Mouse (Mus musculus) urinary bladder, postnatal 4 days (tissue): ENCODE measurements at regions not wholly inside any gene's neighbourhood (a gene's known extent, or its start where the extent isn't known, plus 50 kb on each side); places are given as distances from the start of the nearest gene placed in this dataset.

Experiments used
- DNase-seq, 2 experiments: peaks; one replicate each; pipeline ENCODE4 v3.0.0; 2021 to 2022; ENCODE audit warnings: low spot score in 2 of 2

DNA sequence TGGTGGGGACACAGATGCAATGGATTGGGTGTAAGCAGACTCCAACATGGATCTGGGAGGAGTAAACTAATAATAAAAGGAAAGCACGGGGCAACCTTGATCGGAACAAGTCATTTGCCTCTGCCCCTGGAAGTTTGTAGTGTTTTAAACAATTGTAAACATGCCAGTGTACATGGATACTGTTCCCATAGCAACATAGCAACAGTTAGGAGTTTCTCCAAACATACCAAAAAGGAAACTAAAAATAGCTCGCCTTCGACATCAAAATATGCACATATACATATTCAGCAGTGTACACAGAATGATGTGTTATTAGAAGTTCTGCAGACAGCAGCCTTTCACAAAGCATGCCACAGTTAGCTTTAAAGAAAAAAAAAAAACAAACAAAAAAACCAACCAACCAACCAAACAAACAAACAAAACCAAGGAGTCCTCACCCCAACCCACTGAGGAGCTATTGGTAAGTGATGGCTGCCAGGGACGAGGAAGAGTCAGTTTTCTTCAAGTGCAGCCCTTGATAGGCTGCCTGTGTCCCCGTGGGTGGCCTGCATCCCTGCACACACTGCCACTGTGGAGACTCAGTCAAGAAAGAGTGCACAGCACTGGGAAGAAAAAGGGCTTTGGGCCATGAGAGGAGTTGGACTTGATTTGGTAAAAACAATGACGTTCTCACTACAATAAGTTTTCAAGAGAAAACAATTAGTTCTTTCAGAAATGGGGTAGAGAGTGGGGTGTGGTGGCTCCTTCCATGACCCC is 54.8 kb upstream of the Peli1 start:
- no peak for DNase-seq

DNA sequence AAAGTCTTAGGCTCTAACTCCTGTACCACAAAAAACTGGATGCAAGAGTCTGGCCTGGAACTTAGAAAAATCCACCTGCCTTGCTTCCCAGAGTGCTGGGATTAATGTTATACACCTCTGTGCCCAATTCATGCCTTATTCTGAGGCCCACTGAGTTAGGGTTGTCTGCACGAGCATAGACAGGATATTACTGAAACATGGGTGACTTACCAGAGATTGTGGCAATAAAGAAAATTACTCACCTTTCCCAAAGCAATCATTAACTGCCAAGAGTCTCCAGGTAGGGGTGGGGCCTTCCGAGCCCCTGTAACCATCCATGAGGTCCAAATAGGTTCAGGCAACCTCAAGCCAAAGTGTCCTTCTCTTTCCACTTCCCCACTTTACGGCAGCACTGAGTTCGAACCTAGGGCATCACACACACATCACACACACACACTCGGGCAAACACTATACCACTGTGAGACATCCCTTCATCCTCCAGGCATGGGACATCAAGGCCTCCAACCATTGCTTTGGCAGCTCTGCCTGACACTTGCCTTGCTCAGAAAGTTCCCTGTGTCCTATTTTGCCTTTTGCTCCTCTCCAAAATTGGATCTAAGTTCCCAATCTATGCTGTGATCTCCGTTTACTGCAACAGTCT is 53.7 kb upstream of the Peli1 start:
- no peak for DNase-seq

GRCm38 (mm10) chr11:21041201-21041600 is 49.9 kb upstream of the Peli1 start:
- DNase-seq: no peak
